Mouse (Mus musculus) liver, adult 2 months (tissue): ENCODE measurements around the gene Ank.

ENCODE experiments used
- CTCF ChIP-seq: fragments of 200-500 bp; IDR thresholded peaks from 2 replicates; pipeline ENCODE4 v1.5.1; 2011; ENCODE audit warnings: low read depth, low read length, control low read depth
- POLR2A ChIP-seq: fragments of 200-500 bp; IDR thresholded peaks from 2 replicates; pipeline ENCODE4 v1.6.1; 2011; ENCODE audit warnings: low read length, control low read depth; ENCODE audit not compliant: insufficient read depth; ENCODE audit errors: extremely low read depth

DNA sequence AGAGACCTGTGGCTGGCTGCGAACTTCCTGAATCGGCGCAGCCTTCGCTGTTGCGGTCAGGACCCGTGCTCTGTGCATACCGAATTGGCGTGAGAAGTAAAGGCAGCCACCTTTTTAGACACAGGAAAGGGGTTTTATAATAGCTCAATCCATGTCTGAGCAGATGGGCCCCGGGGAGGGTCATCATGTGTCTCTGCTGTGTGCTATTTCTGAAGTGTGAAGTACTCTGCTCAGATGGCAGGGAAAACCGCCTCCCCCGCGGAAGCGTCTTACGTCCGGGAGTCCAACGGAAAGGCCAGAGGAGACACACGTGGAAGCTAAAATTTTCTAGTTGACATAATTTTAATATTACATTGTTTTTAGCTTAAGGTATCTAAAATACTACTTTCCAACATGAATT lies 42.5 kb downstream of the Ank start:
- no peak for TF ChIP-seq CTCF
- no peak for TF ChIP-seq POLR2A
